Mouse (Mus musculus) intestine, postnatal 0 days (tissue): ENCODE results near the gene Dcx. TPM values are rescaled to one million over a fixed set of nuclear protein-coding genes. Genes with fewer than 3 reads are reported as not detected.

Experiments
- ATAC-seq: fragments of 200-750 bp; cut with Nextera tagmentation; 2 replicates; pipeline ENCODE4 v1.8.0; 2017; ENCODE audit warnings: mild to moderate bottlenecking, moderate TSS enrichment, moderate library complexity
- H3K27ac ChIP-seq: fragments of 300-500 bp; sonication (generic); 2 replicates; pipeline ENCODE4 v1.5.1; 2014; ENCODE audit warnings: mild to moderate bottlenecking, low read depth, low read length, moderate library complexity
- H3K27me3 ChIP-seq: fragments of 300-500 bp; sonication (generic); replicated peaks from 2 replicates; pipeline ENCODE4 v1.6.1; 2014; ENCODE audit warnings: low read length, mixed read lengths; ENCODE audit not compliant: control insufficient read depth, insufficient read depth
- H3K36me3 ChIP-seq: fragments of 300-500 bp; sonication (generic); 2 replicates; pipeline ENCODE4 v1.6.1; 2014; ENCODE audit warnings: mild to moderate bottlenecking, moderate library complexity; ENCODE audit not compliant: control insufficient read depth, insufficient read depth
- H3K4me1 ChIP-seq: fragments of 300-500 bp; sonication (generic); replicated peaks from 2 replicates; pipeline ENCODE4 v1.6.1; 2014; ENCODE audit warnings: antibody characterized with exemption, low read length, mixed read lengths; ENCODE audit not compliant: control insufficient read depth, insufficient read depth
- H3K4me2 ChIP-seq: fragments of 300-500 bp; sonication (generic); replicated peaks from 2 replicates; pipeline ENCODE4 v1.6.1; 2014; ENCODE audit warnings: low read depth, mild to moderate bottlenecking, moderate library complexity
- H3K4me3 ChIP-seq: fragments of 300-500 bp; sonication (generic); 2 replicates; pipeline ENCODE4 v1.5.1; 2014; ENCODE audit warnings: low read depth, low read length
- H3K9ac ChIP-seq: fragments of 300-500 bp; sonication (generic); 2 replicates; pipeline ENCODE4 v1.6.1; 2014; ENCODE audit warnings: mild to moderate bottlenecking, low read depth, low read length
- H3K9me3 ChIP-seq: fragments of 300-500 bp; sonication (generic); 2 replicates; pipeline ENCODE4 v1.6.1; 2016; ENCODE audit warnings: mixed run types; ENCODE audit not compliant: control insufficient read depth
- CTCF ChIP-seq: sonication (generic); IDR thresholded peaks from 2 replicates; pipeline ENCODE4 v1.5.1; 2016; ENCODE audit warnings: low read depth, mild to moderate bottlenecking, control low read depth, antibody characterized with exemption, moderate library complexity
- WGBS: fragments of 180-500 bp; shearing (Covaris S2); extraction: QIAGEN DNeasy Blood & Tissue Kit; methylation state at CpG from one replicate; pipeline ENCODE4 v1.1.7; 2014; 5-methylcytosine and 5-hydroxymethylcytosine counted together
- polyA plus RNA-seq: library from polyadenylated mRNA; unstranded; fragments of >200 nt; fragmentation: Nextera tagmentation; extraction: Ambion mirVana; gene quantifications from 2 replicates; pipeline ENCODE4 v1.2.1, GENCODE M21; 2015

Dcx gene
- polyA plus RNA-seq, result 1.0 and 1.1 TPM in 2 replicates

- no peak within 1 kb of the TSS for H3K4me2 ChIP-seq
- H3K27ac ChIP-seq, result no peak within 1 kb of the TSS
- no peaks in the 10 kb centered on the region for H3K9me3 ChIP-seq
- H3K27me3 ChIP-seq, result no peaks in the 10 kb centered on the region
- no peaks in the 10 kb centered on the region for H3K36me3 ChIP-seq
- H3K4me3 ChIP-seq, result no peak within 1 kb of the TSS
- ATAC-seq, result no peak
- H3K4me1 ChIP-seq, result no peaks in the 10 kb centered on the region
- H3K9ac ChIP-seq, result no peak within 1 kb of the TSS
- TF ChIP-seq CTCF, result no peak
- WGBS, result 50% methylated on average over 8 of the region's 8 CpGs
Observed at GRCm38 (mm10) chrX:143932958-143933357, at the start of gene Dcx. Gene Dcx (minus strand): TSS chrX:143933311.

- ATAC-seq, result no peak
- TF ChIP-seq CTCF, result no peak
- Histone ChIP-seq H3K9me3 (no peaks in the 10 kb centered on the region), H3K27me3 (no peaks in the 10 kb centered on the region), H3K4me2 (no peak overlapping the region), H3K27ac (no peak overlapping the region), H3K4me3 (no peak overlapping the region), H3K4me1 (no peaks in the 10 kb centered on the region), H3K9ac (no peak overlapping the region), H3K36me3 (no peaks in the 10 kb centered on the region)
- WGBS, result 65% methylated on average over 6 of the region's 6 CpGs
Observed at GRCm38 (mm10) chrX:143966249-143966648, 33.1 kb upstream of the Dcx start.

- no peak overlapping the region for H3K4me2 ChIP-seq
- no peak for ATAC-seq
- 81% methylated on average over 2 of the region's 2 CpGs for WGBS
- TF ChIP-seq CTCF, result no peak
- no peaks in the 10 kb centered on the region for H3K36me3 ChIP-seq
- H3K27me3 ChIP-seq, result no peaks in the 10 kb centered on the region
- no peaks in the 10 kb centered on the region for H3K9me3 ChIP-seq
- no peaks in the 10 kb centered on the region for H3K4me1 ChIP-seq
- no peak overlapping the region for H3K27ac ChIP-seq
- no peak overlapping the region for H3K9ac ChIP-seq
- H3K4me3 ChIP-seq, result no peak overlapping the region
Observed at GRCm38 (mm10) chrX:143933671-143934070, 560 bp upstream of the Dcx start.

- H3K27ac ChIP-seq, result no peak overlapping the region
- 50% methylated on average over 1 of the region's 1 CpGs for WGBS
Observed at GRCm38 (mm10) chrX:143932530-143932929, 581 bp downstream of the Dcx start.

GRCm38 (mm10) chrX:143931400-143932185 lies 1.5 kb downstream of the Dcx start:
- no peak for TF ChIP-seq CTCF
- H3K27ac ChIP-seq, result no peak overlapping the region
- H3K4me2 ChIP-seq, result no peak overlapping the region
- no peaks in the 10 kb centered on the region for H3K9me3 ChIP-seq
- H3K4me3 ChIP-seq, result no peak overlapping the region
- ATAC-seq, result no peak
- H3K4me1 ChIP-seq, result no peaks in the 10 kb centered on the region
- no peaks in the 10 kb centered on the region for H3K36me3 ChIP-seq
- no peak overlapping the region for H3K9ac ChIP-seq
- WGBS, result 60% methylated on average over 6 of the region's 6 CpGs
- H3K27me3 ChIP-seq, result no peaks in the 10 kb centered on the region

More at GRCm38 (mm10) chrX:143932530-143932929, 581 bp downstream of the Dcx start:
- no peak overlapping the region for H3K9ac ChIP-seq
- no peak overlapping the region for H3K4me2 ChIP-seq
- H3K9me3 ChIP-seq, result no peaks in the 10 kb centered on the region
- H3K4me3 ChIP-seq, result no peak overlapping the region
- no peaks in the 10 kb centered on the region for H3K4me1 ChIP-seq
- no peaks in the 10 kb centered on the region for H3K27me3 ChIP-seq
- no peak for ATAC-seq
- no peaks in the 10 kb centered on the region for H3K36me3 ChIP-seq
- no peak for TF ChIP-seq CTCF

GRCm38 (mm10) chrX:143922070-143922469 lies 11.0 kb downstream of the Dcx start:
- Histone ChIP-seq H3K4me1 (no peaks in the 10 kb centered on the region), H3K4me3 (no peak overlapping the region), H3K9ac (no peak overlapping the region), H3K27ac (no peak overlapping the region), H3K4me2 (no peak overlapping the region), H3K27me3 (no peaks in the 10 kb centered on the region), H3K36me3 (no peaks in the 10 kb centered on the region), H3K9me3 (no peaks in the 10 kb centered on the region)
- WGBS, result 89% methylated on average over 5 of the region's 5 CpGs
- TF ChIP-seq CTCF, result no peak
- no peak for ATAC-seq
